Mouse (Mus musculus) neutrophil, adult 59 days (primary cell): Measurements from ENCODE around the gene Prkcz. TPM values are rescaled to one million over a fixed set of nuclear protein-coding genes. Genes with fewer than 3 reads are reported as not detected.

Source experiments
- total RNA-seq, 2 experiments: library from RNA; stranded (reverse); gene quantifications; 1 replicate in 1 of 2; 2 replicates in 1 of 2; pipeline ENCODE4 v1.2.4; 2023

Gene Prkcz
- under 1 TPM; 0.26 to 0.33 TPM for total RNA-seq

DNA sequence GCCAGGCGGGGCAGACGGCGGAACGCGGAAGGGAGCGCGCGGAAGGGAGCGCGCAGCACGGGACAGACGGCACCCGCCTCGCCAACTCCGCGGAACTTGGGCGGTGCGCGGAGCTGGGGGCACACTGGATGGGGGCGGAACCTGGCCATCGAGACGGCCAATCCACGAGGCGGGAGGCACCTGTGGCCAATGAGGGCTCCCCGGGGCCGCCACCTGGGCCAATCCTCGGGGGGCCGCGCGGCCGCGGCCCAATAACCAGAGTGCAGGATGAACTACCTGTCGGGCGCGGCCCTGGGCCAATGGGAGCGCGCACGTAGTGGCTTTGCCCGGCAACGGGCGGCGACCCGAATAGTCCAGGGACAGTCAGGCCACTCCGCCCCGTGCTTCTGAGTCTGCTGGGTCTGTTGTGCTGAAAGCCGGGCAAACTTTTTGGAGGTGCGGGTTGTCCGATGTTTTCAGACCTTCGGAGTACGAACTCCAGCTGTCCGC, at the start of gene Prkcz:
Prkcz (minus strand) TSS at position 59 of the 489 bp plus-strand sequence.

DNA sequence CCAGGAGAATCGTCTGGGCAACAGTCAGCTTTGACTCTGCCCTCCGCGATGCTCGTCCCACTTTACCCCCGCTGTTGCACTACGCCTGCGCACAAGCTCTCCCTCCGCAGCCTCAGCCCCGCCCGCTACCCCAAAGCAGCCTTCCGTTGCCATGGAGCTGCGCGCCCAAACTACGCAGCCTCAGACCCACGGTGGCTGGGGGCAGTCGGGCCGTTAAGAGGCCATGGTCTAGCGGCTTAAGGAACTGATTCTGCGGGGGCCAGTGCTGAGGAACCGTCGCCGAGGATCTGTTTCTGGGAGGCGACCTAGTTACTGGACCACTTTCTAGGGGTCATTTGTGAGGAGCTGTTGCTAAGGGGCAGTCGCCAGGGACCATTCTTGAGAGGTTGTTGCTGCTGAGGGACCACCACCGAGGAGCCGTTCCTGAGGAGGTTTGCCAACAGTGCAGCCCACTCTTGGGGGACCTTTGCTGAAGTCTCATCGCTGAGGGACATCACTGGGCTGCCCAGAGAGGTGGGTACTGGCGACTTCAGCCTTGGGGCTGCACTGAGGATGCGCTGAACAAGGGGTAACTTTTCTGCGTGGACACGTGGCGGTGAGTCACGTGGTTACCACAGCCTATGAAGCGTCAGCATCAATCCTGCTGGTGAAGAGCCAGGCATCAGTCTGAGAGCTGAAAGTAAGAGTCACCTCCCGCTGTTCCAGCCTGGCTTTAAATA, 48.1 kb upstream of the Prkcz start, which contains the start of gene Cfap74:
Cfap74 (plus strand) TSS at position 133 of the 719 bp plus-strand sequence.

DNA sequence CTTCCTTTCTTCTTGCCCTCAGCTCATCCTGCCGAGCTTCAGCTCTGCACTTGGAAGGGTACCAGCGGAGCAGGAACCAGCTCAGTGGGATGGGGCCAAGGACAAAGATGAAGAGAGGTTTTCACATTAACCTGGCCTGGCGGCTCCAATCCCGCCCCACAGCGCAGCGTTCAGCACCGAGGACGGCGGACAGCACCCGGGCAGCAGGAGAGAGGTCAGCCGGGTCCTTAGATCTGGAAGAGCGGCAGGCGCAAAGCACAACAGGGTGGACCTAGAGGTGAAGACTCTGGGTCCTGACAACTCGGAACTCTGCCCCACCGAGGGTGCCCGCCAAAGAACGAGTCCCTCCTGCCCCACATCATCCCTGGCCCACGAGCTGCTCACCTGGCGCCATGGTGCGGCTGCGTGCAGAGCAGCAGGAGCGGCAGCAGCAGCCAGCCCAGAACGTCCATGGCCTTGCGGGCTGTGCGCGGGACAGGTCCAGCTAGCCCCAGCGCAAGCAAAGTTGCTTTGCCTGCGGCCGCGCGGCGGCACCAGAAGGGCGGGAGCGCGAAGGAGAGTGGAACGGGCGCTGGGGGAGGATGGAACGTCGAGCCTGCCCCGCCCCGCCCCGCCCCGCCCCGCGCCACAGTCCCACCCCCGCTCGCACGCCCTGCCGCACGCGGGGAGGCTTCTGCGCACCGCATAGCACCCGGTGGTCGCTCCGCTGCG, 36.5 kb upstream of the Prkcz start, which contains the start of gene Gabrd:
Gabrd (minus strand) TSS at position 602 of the 711 bp plus-strand sequence.

DNA sequence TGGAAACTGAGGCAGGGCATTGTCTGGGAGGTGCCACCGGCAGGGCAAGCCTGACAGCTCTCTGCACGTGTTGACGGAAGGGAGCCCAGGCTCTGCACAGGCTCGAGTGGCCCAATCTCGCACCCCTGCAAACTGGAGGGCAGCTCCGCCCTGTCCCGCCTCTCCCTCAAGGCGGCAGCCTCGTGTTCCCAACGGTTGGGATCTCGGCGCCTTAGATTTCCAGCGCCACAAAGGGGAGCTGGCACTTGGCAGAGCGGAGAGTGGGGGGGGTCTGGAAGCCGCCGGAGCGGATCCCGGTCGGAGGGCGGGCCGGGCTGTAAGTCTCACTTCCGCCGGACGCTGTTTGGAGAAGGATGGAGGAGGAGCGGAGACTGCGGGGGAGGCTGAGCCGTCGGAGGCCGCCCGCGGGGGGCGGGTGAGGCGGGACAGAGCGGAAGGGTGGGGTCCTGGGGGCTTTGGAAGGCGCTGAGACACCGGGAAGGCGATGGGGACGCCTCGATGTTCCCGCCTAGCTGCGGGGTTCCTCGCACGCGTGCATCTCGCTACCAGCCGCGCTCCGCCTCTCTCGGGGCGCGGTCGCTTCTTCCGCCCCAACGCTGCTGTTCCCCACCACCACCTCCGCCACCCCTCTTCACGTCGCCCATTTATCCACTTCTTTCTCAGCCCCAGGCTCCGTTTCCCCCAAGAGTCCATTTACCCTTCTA, 111.4 kb downstream of the Prkcz start, which contains the start of gene Faap20:
Faap20 (plus strand) TSS at position 155 of the 704 bp plus-strand sequence.

DNA sequence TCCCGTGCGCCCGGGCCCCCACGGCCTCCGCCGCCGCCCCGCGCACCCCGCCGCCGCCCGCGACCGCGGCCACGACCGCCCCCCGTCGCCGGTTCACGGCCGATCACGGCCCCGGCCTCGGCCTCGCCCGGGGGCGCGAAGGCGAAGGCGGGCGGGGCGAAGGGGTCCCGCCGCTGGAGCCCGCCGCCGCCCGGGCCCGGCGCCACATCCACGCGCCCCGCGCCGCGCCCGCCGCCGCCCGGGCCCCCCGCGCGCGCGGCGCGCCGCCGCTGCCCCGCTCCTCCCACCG, 138.7 kb downstream of the Prkcz start, which contains the start of gene Ski:
Ski (minus strand) TSS at position 41 of the 289 bp plus-strand sequence.

Other genes starting within 250 kb of the Prkcz start
- gene Ski, start 138.8 kb downstream of the Prkcz start, total RNA-seq = 10 to 100 TPM; 30.4 to 32.6 TPM
- gene Faap20, start 111.6 kb downstream of the Prkcz start, total RNA-seq = 10 to 100 TPM; 30.9 to 33.9 TPM
- not detected for gene Gabrd, start 36.8 kb upstream of the Prkcz start, total RNA-seq
- under 1 TPM; 0.31 to 0.33 TPM for gene Cfap74, start 47.8 kb upstream of the Prkcz start, total RNA-seq
- not detected for gene Tmem52, start 107.8 kb upstream of the Prkcz start, total RNA-seq
- gene Gnb1, start 130.0 kb upstream of the Prkcz start, total RNA-seq = 100 to 1,000 TPM; 247 to 260 TPM
- 100 to 1,000 TPM; 370 to 381 TPM for gene Nadk, start 201.0 kb upstream of the Prkcz start, total RNA-seq
- 10 to 100 TPM; 15.3 to 15.9 TPM for gene Slc35e2, start 240.1 kb upstream of the Prkcz start, total RNA-seq